Mouse (Mus musculus): Measurements from ENCODE around the gene Nr6a1.

DNA sequence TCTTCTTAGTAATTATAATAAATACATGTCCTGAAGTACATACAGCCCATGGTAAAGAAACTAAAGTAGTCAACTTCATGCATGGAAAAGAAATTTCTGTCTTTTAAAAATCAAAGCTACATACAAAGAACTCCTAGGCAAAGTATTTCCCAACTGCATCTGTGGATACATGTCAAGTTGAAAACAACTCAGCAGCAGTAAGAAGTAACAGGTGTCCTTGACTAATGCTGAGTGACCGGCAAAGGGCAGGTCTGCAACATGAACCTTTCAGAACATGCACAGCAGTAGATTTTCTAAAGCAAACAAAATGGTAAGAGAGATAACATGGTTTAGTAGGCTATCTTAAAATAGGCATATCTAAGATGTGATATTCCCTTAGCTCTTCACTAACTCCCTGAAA is 98.0 kb downstream of the Nr6a1 start:
- TF ChIP-seq CTCF (IDR thresholded peaks at IDR 0.05; ENCODE audit: insufficient read depth, low read depth, low read length) (no peak), POLR2A (IDR thresholded peaks at IDR 0.05; ENCODE audit: insufficient read depth, low read depth, low read length) (no peak)
